Mouse (Mus musculus) embryonic stem cell, embryonic (primary cell): ENCODE data around the gene Slain2.

Source experiments
- CTCF ChIA-PET, 4 experiments: fragments of 300-600 bp in 2 of 4; fragments of 350-600 bp in 2 of 4; sonication (Branson Sonifier 250); formaldehyde crosslinking; loops; one replicate each; lab custom pipeline; 2022; ENCODE audit warnings: inconsistent platforms in 2 of 4; lab: Charles Lee
- POLR2A ChIA-PET, 4 experiments: fragments of 300-600 bp in 2 of 4; fragments of 350-600 bp in 2 of 4; sonication (Branson Sonifier 250); formaldehyde crosslinking; loops; one replicate each; lab custom pipeline; 2022; ENCODE audit warnings: antibody characterized with exemption in 4 of 4, inconsistent platforms in 1 of 4; lab: Charles Lee

The Slain2 gene

DNA sequence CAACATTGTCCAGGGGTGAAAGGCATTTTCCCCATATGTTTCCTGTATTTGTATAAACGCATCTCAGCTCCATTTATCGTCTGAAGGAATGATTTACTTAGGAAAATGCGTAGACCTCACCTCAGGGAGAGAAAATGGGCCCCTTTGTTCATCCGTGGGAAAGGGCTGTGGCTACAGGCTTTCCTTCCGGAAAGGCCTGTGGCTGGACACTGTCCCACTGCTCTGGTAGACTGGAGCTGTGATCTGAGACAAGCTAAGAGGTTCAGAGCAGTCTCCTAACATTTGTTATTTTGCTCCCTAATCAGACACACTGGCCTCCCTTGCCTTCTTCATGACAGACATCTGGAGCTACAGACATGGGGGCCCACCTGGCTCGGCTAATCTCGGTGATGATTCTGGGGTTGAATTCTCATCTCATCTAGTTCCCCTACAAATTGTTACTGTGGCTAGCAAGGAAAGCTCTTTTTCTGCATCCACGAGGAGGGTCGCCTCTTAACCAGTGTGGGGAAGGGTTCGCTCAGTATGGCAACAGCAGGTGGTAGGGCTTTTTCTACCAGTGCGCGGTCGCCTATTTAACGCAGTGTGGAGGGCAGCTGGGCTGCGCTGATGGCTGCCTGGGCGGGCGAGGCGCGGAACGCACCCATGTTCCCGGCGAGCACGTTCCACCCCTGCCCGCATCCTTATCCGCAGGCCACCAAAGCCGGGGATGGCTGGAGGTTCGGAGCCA lies 98.9 kb downstream of the Slain2 start:
- POLR2A ChIA-PET = interaction anchor here in 1 of 4 experiments (1.3 kb wide), 1 partner anchor 20 kb away, joined by 3 read pairs; no protein-coding TSS in a partner anchor
- CTCF ChIA-PET = interaction anchor here in 2 of 4 experiments (1.0 to 2.6 kb wide), 2 partner anchors 29 to 432 kb away, joined by 3 to 9 read pairs; partner anchors contain the start of gene Zar1 (in 1 of the 2)

DNA sequence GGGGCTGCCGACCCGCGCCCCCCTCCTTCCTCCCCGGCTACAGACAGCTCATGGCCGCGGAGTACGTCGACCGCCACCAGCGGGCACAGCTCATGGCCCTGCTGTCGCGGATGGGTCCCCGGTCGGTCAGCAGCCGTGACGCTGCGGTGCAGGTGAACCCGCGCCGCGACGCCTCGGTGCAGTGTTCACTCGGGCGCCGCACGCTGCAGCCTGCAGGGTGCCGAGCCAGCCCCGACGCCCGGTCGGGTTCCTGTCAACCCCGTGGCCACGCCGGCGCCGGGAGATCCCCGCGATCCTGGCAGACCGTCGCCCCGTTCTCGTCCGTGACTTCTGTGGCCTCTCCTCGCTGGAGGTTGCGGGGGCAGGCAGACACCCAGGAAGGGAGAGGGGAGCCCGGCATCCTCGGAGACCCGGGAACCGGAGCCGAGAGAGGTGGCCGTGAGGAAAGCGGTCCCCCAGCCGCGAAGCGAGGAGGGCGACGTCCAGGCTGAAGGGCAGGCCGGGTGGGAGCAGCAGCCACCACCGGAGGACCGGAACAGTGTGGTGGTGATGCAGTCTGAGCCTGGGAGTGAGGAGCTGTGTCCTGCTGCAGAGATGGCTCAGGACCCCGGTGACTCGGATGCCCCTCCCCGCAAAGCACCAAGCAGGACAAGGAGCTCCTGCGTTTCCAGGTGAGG lies 99.6 kb downstream of the Slain2 start:
- CTCF ChIA-PET = interaction anchor here in 3 of 4 experiments (0.6 to 2.6 kb wide), 3 partner anchors 30 to 433 kb away, joined by 3 to 9 read pairs (median 5); partner anchors contain the start of gene Zar1 (in 1 of the 3)
- POLR2A ChIA-PET = interaction anchor here in 2 of 4 experiments (0.6 to 1.3 kb wide), 4 partner anchors 19 to 433 kb away, joined by 3 read pairs; partner anchors contain the start of gene Zar1 (in 1 of the 2)

DNA sequence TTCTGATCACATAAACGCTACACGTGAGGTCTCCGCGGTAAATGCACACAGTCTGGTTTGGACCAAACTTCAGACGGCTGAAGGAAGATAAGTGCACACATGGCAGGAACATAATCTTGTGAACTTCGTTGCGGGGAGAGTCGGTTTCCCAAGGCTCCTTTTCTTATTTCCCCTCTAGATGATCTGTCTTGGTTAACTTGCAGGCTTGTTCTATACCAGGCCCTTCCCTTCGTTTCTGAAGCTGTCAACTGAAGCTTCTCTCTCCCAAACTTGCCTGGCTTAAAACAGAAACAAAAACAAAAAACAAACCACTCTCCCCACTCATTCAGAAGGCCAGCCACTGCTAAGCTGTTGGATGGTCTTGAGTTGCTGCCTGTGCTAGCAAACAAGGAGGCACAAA lies 100.6 kb downstream of the Slain2 start:
- CTCF ChIA-PET = interaction anchor here in 1 of 4 experiments (2.6 kb wide), 1 partner anchor 31 kb away, joined by 9 read pairs; no protein-coding TSS in a partner anchor
- POLR2A ChIA-PET = interaction anchor here in 2 of 4 experiments (0.6 to 1.3 kb wide), 6 partner anchors 18 to 435 kb away, joined by 3 to 7 read pairs (median 3); partner anchors contain the start of gene Zar1 (in 1 of the 2)

DNA sequence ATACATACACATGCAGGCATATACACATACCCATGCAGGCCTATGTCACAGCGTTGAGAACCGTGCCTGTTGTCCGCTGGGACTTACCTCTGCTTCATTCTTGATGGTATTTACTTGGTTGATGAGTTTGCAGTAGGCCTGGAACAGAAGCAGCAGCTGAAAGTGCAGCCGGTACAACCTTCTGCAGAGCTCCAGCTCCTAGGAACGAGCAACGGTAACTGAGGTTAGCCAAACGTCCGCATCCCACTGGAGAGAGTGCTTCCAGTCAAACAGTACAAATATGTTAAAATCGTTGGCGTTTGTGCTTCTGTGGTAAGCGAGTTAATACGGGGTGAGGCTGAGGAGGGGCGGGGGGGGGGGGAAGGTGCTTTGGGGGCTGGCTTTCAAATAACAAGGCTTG lies 109.7 kb downstream of the Slain2 start:
- ChIA-PET CTCF (no interaction called here), POLR2A (interaction anchor here in 1 of 4 experiments (0.8 kb wide), 1 partner anchor 1789 kb away, joined by 7 read pairs; no protein-coding TSS in a partner anchor)
